Mouse (Mus musculus) embryonic facial prominence, embryonic 13.5 days (tissue): Measurements from ENCODE around the gene Gpr26. TPM values are rescaled to one million over a fixed set of nuclear protein-coding genes. Genes with fewer than 3 reads are reported as not detected.
A peak's percentile ranks its signal among the peaks of the same experiment; 100 is the strongest.

Experiments used
- ATAC-seq: fragments of 200-750 bp; cut with Nextera tagmentation; 2 replicates; pipeline ENCODE4 v1.8.0; 2017; ENCODE audit warnings: low read depth; ENCODE audit not compliant: insufficient number of reproducible peaks, insufficient read depth, low FRiP score, low TSS enrichment
- H3K27ac ChIP-seq: fragments of 300-500 bp; sonication (generic); 2 replicates; pipeline ENCODE4 v1.5.1; 2015; ENCODE audit warnings: moderate library complexity, mild to moderate bottlenecking, inconsistent platforms
- H3K27me3 ChIP-seq: fragments of 300-500 bp; sonication (generic); 2 replicates; pipeline ENCODE4 v1.6.1; 2015; ENCODE audit warnings: mild to moderate bottlenecking, inconsistent platforms
- H3K36me3 ChIP-seq: fragments of 300-500 bp; sonication (generic); 2 replicates; pipeline ENCODE4 v1.6.1; 2015; ENCODE audit warnings: mild to moderate bottlenecking, inconsistent platforms
- H3K4me1 ChIP-seq: fragments of 300-500 bp; sonication (generic); 2 replicates; pipeline ENCODE4 v1.6.1; 2015; ENCODE audit warnings: inconsistent platforms
- H3K4me2 ChIP-seq: fragments of 300-500 bp; sonication (generic); 2 replicates; pipeline ENCODE4 v1.6.1; 2015; ENCODE audit warnings: moderate library complexity, mild to moderate bottlenecking, inconsistent platforms
- H3K4me3 ChIP-seq: fragments of 300-500 bp; sonication (generic); 2 replicates; pipeline ENCODE4 v1.5.1; 2015; ENCODE audit warnings: mild to moderate bottlenecking, inconsistent platforms
- H3K9ac ChIP-seq: fragments of 300-500 bp; sonication (generic); 2 replicates; pipeline ENCODE4 v1.6.1; 2015; ENCODE audit warnings: mild to moderate bottlenecking, inconsistent platforms
- H3K9me3 ChIP-seq: fragments of 300-500 bp; sonication (generic); 2 replicates; pipeline ENCODE4 v1.6.1; 2016; ENCODE audit warnings: inconsistent platforms
- WGBS: fragments of 180-500 bp; shearing (Covaris S2); methylation state at CpG from one replicate; pipeline ENCODE4 v1.1.7; 2015; ENCODE audit warnings: mixed read lengths; 5-methylcytosine and 5-hydroxymethylcytosine counted together
- polyA plus RNA-seq: library from polyadenylated mRNA; unstranded; fragments of >200 nt; fragmentation: Nextera tagmentation; extraction: Ambion mirVana; gene quantifications from 2 replicates; pipeline ENCODE4 v1.2.1, GENCODE M21; 2015

Gene Gpr26
- 0.03 TPM in 2 replicates for polyA plus RNA-seq

- Histone ChIP-seq H3K27me3 (peaks cover 65% of the 10 kb centered on the region), H3K36me3 (no peaks in the 10 kb centered on the region), H3K9ac (no peak within 1 kb of the TSS), H3K27ac (no peak within 1 kb of the TSS), H3K4me3 (peak within 1 kb of the TSS; percentile 30), H3K4me2 (peak within 1 kb of the TSS; percentile 56), H3K9me3 (no peaks in the 10 kb centered on the region), H3K4me1 (peaks cover 10% of the 10 kb centered on the region)
- ATAC-seq = no peak
- 3% methylated on average over 30 of the region's 32 CpGs for WGBS
These were observed at the start of gene Gpr26 for GRCm38 (mm10) chr7:131966023-131966915. Gene Gpr26, plus strand, starts transcription at chr7:131966460.

DNA sequence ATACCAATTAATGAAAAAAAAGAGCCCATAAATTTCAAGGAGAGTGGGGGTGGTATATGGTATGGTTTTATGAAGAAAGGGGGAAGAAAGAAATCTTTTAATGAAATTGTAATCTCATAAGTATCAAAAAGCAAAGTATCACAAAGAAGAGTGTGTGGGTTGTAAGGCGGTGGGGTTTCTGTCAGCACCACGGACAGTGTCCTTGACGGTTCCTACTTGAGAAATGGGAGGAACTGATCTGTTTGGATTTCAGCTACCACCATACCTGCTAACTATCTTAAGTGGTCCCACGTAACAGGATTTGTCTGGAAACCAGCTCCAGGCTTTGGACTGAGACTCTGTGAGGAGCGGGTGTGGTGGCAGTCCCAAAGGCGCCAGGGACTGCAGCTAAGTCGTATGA lies 48.9 kb upstream of the Gpr26 start:
- H3K27ac ChIP-seq = no peak overlapping the region
- ATAC-seq = no peak
- H3K4me1 ChIP-seq = no peaks in the 10 kb centered on the region
- no peak overlapping the region for H3K4me2 ChIP-seq
- H3K9me3 ChIP-seq = no peaks in the 10 kb centered on the region
- WGBS = 49% methylated on average over 7 of the region's 7 CpGs
- H3K27me3 ChIP-seq = no peaks in the 10 kb centered on the region
- no peak overlapping the region for H3K4me3 ChIP-seq
- no peaks in the 10 kb centered on the region for H3K36me3 ChIP-seq
- no peak overlapping the region for H3K9ac ChIP-seq

- Histone ChIP-seq H3K36me3 (no peaks in the 10 kb centered on the region), H3K4me2 (no peak overlapping the region), H3K27me3 (peaks cover 4% of the 10 kb centered on the region; the same call in 1 of the 2 replicates), H3K27ac (no peak overlapping the region), H3K4me3 (no peak overlapping the region), H3K4me1 (peaks cover 5% of the 10 kb centered on the region), H3K9me3 (no peaks in the 10 kb centered on the region), H3K9ac (no peak overlapping the region)
- 34% methylated on average over 9 of the region's 9 CpGs for WGBS
- no peak for ATAC-seq
These were observed 38.8 kb upstream of the Gpr26 start for GRCm38 (mm10) chr7:131927288-131928050.

DNA sequence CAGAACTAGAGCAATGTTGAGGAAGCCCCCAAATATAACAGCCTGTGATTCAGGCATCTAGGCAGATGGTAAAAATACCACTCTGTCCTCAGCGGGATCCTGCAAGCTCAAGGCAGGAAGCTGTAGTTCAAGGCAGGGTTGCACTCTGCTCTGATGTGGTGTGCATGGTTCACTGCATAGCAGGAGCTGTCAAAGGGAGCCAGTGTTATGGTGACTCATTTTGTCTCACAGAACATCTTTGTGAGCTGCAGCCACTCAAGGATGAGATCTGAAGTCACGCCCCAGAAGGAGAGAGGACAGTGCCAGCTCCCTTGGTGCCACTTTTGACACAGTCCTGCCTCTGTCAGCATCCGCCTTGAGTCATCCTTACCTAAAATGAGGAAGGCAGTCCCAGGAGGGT lies 28.6 kb upstream of the Gpr26 start:
- no peaks in the 10 kb centered on the region for H3K27me3 ChIP-seq
- ATAC-seq = no peak
- H3K9me3 ChIP-seq = no peaks in the 10 kb centered on the region
- H3K4me1 ChIP-seq = no peaks in the 10 kb centered on the region
- H3K4me2 ChIP-seq = no peak overlapping the region
- WGBS = 71% methylated on average over 3 of the region's 3 CpGs
- H3K27ac ChIP-seq = no peak overlapping the region
- no peak overlapping the region for H3K9ac ChIP-seq
- no peaks in the 10 kb centered on the region for H3K36me3 ChIP-seq
- no peak overlapping the region for H3K4me3 ChIP-seq

GRCm38 (mm10) chr7:131951131-131951530 lies 15.1 kb upstream of the Gpr26 start:
- Histone ChIP-seq H3K9ac (no peak overlapping the region), H3K27me3 (peaks cover 6% of the 10 kb centered on the region; the same call in 1 of the 2 replicates), H3K4me1 (no peaks in the 10 kb centered on the region), H3K27ac (no peak overlapping the region), H3K9me3 (no peaks in the 10 kb centered on the region), H3K36me3 (no peaks in the 10 kb centered on the region), H3K4me3 (no peak overlapping the region), H3K4me2 (no peak overlapping the region)
- 71% methylated on average over 5 of the region's 5 CpGs for WGBS
- ATAC-seq = no peak

DNA sequence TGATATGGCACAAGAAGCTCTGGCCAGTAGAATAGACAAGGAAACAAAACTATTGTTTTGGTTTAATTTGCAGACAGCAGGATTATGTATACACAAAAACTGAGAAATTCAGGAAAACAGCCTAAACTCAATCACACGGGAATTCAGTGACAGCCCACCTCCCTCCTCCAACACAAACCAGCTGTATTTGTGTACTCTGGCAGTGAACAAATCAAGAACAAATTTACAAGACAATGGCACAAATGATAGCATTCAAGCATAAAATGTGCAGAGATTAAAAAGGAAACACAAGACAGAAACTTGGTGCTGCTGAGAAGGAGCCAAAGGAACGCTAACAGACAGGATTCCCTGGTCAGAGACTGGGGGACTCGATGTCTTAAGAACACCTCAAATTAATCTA lies 12.9 kb upstream of the Gpr26 start:
- Histone ChIP-seq H3K27ac (no peak overlapping the region), H3K27me3 (peaks cover 3% of the 10 kb centered on the region; the same call in 1 of the 2 replicates), H3K9ac (no peak overlapping the region), H3K4me3 (no peak overlapping the region), H3K36me3 (no peaks in the 10 kb centered on the region), H3K4me2 (no peak overlapping the region), H3K9me3 (no peaks in the 10 kb centered on the region), H3K4me1 (no peaks in the 10 kb centered on the region)
- no peak for ATAC-seq
- WGBS = 46% methylated on average over 3 of the region's 3 CpGs

GRCm38 (mm10) chr7:131958705-131959104 lies 7.6 kb upstream of the Gpr26 start:
- Histone ChIP-seq H3K9me3 (no peaks in the 10 kb centered on the region), H3K4me2 (no peak overlapping the region), H3K4me3 (no peak overlapping the region), H3K27ac (no peak overlapping the region), H3K9ac (no peak overlapping the region), H3K36me3 (no peaks in the 10 kb centered on the region), H3K4me1 (no peaks in the 10 kb centered on the region), H3K27me3 (no peaks in the 10 kb centered on the region)
- WGBS = 50% methylated on average over 1 of the region's 1 CpGs
- ATAC-seq = no peak

DNA sequence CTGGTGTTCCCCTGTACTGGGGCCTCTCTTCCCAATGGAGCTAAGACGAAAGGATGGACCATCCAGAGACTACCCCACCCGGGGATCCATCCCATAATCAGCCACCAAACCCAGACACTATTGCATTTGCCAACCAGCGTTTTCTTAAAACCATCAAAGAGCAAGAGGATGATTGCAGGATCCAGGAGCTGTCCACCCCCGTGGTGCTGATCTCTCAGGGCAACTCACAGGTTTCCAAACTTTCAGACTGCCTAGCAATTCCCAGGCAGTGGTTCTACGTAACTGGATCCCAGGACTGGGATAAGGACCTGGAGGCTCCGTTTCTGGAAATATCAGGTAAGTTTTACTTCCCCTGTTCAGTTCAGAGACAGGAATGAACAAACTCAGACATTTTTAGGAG lies 5.7 kb upstream of the Gpr26 start:
- H3K27me3 ChIP-seq = peaks cover 18% of the 10 kb centered on the region
- H3K4me3 ChIP-seq = no peak overlapping the region
- H3K9ac ChIP-seq = no peak overlapping the region
- no peaks in the 10 kb centered on the region for H3K9me3 ChIP-seq
- H3K4me2 ChIP-seq = no peak overlapping the region
- no peaks in the 10 kb centered on the region for H3K36me3 ChIP-seq
- WGBS = 24% methylated on average over 6 of the region's 6 CpGs
- H3K27ac ChIP-seq = no peak overlapping the region
- H3K4me1 ChIP-seq = no peaks in the 10 kb centered on the region
- no peak for ATAC-seq

GRCm38 (mm10) chr7:131966916-131967494 lies 745 bp downstream of the Gpr26 start:
- ATAC-seq = no peak
- WGBS = 8% methylated on average over 57 of the region's 57 CpGs

GRCm38 (mm10) chr7:131970255-131970654 lies 4.0 kb downstream of the Gpr26 start:
- 57% methylated on average over 3 of the region's 3 CpGs for whole genome bisulfite sequencing

More at GRCm38 (mm10) chr7:131966916-131967494, 745 bp downstream of the Gpr26 start:
- H3K4me1 ChIP-seq = peaks cover 10% of the 10 kb centered on the region
- H3K9ac ChIP-seq = no peak overlapping the region
- H3K4me2 ChIP-seq = peak overlapping the region; percentile 56
- H3K27ac ChIP-seq = no peak overlapping the region
- peaks cover 72% of the 10 kb centered on the region for H3K27me3 ChIP-seq
- H3K9me3 ChIP-seq = no peaks in the 10 kb centered on the region
- no peaks in the 10 kb centered on the region for H3K36me3 ChIP-seq
- H3K4me3 ChIP-seq = peak overlapping the region; percentile 30

DNA sequence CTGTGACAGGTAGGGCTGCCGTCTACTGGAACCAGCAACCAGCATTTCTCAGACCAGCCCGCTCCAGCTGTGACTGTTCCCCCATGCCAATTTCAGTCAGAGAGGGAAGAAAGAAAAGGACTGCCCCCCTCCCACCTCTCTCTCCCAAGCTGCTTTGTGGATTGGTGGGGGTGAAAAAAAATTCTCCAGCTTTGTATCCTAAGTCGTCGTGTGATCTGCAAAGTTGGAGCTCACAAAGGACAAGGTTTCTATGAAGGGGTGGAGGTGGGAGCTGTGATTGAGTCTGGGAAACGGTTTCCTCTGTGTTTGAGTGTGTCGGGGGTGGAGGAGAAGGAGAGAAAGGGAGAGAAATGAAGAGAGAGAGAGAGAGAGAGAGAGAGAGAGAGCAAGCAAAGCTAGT lies 9.6 kb downstream of the Gpr26 start:
- WGBS = 57% methylated on average over 6 of the region's 6 CpGs
- no peaks in the 10 kb centered on the region for H3K4me1 ChIP-seq
- no peaks in the 10 kb centered on the region for H3K36me3 ChIP-seq
- H3K9me3 ChIP-seq = no peaks in the 10 kb centered on the region
- no peak overlapping the region for H3K27ac ChIP-seq
- H3K9ac ChIP-seq = no peak overlapping the region
- peaks cover 9% of the 10 kb centered on the region; the same call in 1 of the 2 replicates for H3K27me3 ChIP-seq
- no peak overlapping the region for H3K4me2 ChIP-seq
- no peak overlapping the region for H3K4me3 ChIP-seq
- ATAC-seq = no peak

More at GRCm38 (mm10) chr7:131970255-131970654, 4.0 kb downstream of the Gpr26 start:
- Histone ChIP-seq H3K4me1 (peaks cover 10% of the 10 kb centered on the region), H3K36me3 (no peaks in the 10 kb centered on the region), H3K4me3 (no peak overlapping the region), H3K4me2 (no peak overlapping the region), H3K27me3 (peaks cover 60% of the 10 kb centered on the region), H3K9ac (no peak overlapping the region), H3K27ac (no peak overlapping the region), H3K9me3 (no peaks in the 10 kb centered on the region)
- ATAC-seq = no peak
